Mouse (Mus musculus): ENCODE data around the gene H2afy2. TPM values are rescaled to one million over a fixed set of nuclear protein-coding genes. Genes with fewer than 3 reads are reported as not detected.
A peak's percentile ranks its signal among the peaks of the same experiment; 100 is the strongest.

Gene H2afy2
- total and polyA plus RNA-seq, 2 experiments from 2014 or later = 17.0 to 22.8 TPM

DNA sequence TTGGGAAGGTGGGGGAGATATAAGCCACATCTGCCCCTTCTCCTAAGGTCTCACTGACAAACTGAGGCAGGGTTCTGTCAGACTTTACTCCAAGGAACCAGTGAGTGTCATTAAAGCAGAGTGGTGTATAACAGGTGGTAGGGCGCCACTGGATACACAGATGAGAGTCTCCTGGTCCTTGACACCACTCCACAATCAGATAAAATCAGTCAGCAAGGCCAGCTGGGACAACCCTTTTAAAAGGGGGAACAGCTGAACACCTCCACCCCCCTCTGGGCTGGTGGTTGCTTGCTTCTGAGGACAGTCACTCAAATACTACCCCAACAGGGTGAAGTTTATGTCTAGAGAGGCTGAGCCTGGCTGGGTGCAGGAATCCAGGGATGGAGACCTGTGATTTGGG lies 46.4 kb downstream of the H2afy2 start:
- peaks cover 39% of the 10 kb centered on the region for H3K36me3 ChIP-seq (replicated peaks; ENCODE audit: control insufficient read depth, insufficient read depth, low read length)
- no peak for DNase-seq (ENCODE audit: low spot score)

DNA sequence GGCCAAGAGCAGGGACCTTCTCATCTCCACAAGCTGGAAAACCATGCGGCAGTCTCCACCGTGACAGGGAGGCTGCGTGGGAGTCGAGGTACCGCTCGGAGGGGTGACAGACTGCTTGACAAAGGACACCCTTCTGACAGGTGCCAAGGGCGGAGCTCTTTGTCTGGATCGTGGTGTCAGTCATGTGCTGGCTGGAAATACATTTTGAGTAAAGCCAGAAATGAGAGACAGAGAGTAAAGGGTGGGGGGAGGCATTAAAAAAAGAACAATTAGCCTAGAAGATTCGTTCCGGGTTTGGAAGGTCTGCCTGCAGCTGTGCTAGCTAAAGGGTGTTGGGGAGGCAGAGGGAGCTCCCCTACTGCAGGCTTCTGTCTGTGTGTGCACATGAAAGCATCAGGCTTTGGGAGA lies 47.3 kb downstream of the H2afy2 start:
- no peak for ATAC-seq (ENCODE audit: insufficient read depth, low read depth)
- no peak overlapping the region for H3K4me3 ChIP-seq (ENCODE audit: low read depth, low read length)
- no peak for DNase-seq (ENCODE audit: low spot score)
- TF ChIP-seq EP300 (IDR thresholded peaks at IDR 0.05; ENCODE audit: low read depth) (no peak), CTCF (IDR thresholded peaks at IDR 0.05; ENCODE audit: low read depth) (no peak)
- H3K9ac ChIP-seq (replicated peaks; ENCODE audit: low read depth, low read length) = no peak overlapping the region
- no peaks in the 10 kb centered on the region for H3K9me3 ChIP-seq (replicated peaks; ENCODE audit: control insufficient read depth, low read length)
- no peak overlapping the region for H3K4me2 ChIP-seq (ENCODE audit: low read depth, low read length)
- no peaks in the 10 kb centered on the region for H3K27me3 ChIP-seq (ENCODE audit: control insufficient read depth, insufficient read depth, low read length)
- 59% methylated on average over 10 of the region's 10 CpGs for WGBS
- H3K36me3 ChIP-seq (replicated peaks; ENCODE audit: control insufficient read depth, insufficient read depth, low read length) = peaks cover 35% of the 10 kb centered on the region
- H3K4me1 ChIP-seq (ENCODE audit: control insufficient read depth, insufficient read depth) = no peaks in the 10 kb centered on the region
- H3K27ac ChIP-seq (ENCODE audit: low read depth) = no peak overlapping the region

More for the DNA sequence above, 46.4 kb downstream of the H2afy2 start:
- Histone ChIP-seq H3K4me3 (ENCODE audit: low read depth, low read length) (no peak overlapping the region), H3K4me1 (ENCODE audit: control insufficient read depth, insufficient read depth) (no peaks in the 10 kb centered on the region), H3K27ac (ENCODE audit: low read depth) (no peak overlapping the region), H3K27me3 (ENCODE audit: control insufficient read depth, insufficient read depth, low read length) (no peaks in the 10 kb centered on the region), H3K4me2 (ENCODE audit: low read depth, low read length) (no peak overlapping the region), H3K9me3 (replicated peaks; ENCODE audit: control insufficient read depth, low read length) (no peaks in the 10 kb centered on the region), H3K9ac (replicated peaks; ENCODE audit: low read depth, low read length) (no peak overlapping the region)
- 83% methylated on average over 1 of the region's 1 CpGs for WGBS
- TF ChIP-seq CTCF (IDR thresholded peaks at IDR 0.05; ENCODE audit: low read depth) = no peak
- no peak for ATAC-seq (ENCODE audit: insufficient read depth, low read depth)

- Histone ChIP-seq H3K27me3 (ENCODE audit: control insufficient read depth, insufficient read depth, low read length) (no peaks in the 10 kb centered on the region), H3K4me1 (ENCODE audit: control insufficient read depth, insufficient read depth) (no peaks in the 10 kb centered on the region), H3K27ac (ENCODE audit: low read depth) (no peak overlapping the region), H3K4me2 (ENCODE audit: low read depth, low read length) (no peak overlapping the region), H3K4me3 (ENCODE audit: low read depth, low read length) (no peak overlapping the region), H3K9ac (replicated peaks; ENCODE audit: low read depth, low read length) (no peak overlapping the region), H3K9me3 (replicated peaks; ENCODE audit: control insufficient read depth, low read length) (no peaks in the 10 kb centered on the region), H3K36me3 (replicated peaks; ENCODE audit: control insufficient read depth, insufficient read depth, low read length) (peaks cover 28% of the 10 kb centered on the region)
- peak; percentile 44 for DNase-seq (ENCODE audit: low spot score)
- ATAC-seq (ENCODE audit: insufficient read depth, low read depth) = peak; percentile 53; the same call in 1 of the 2 replicates
- WGBS = 53% methylated on average over 3 of the region's 3 CpGs
- no peak for TF ChIP-seq EP300 (IDR thresholded peaks at IDR 0.05; ENCODE audit: low read depth)
- TF ChIP-seq CTCF (IDR thresholded peaks at IDR 0.05; ENCODE audit: low read depth) = peak; percentile 84
Measured at GRCm38 (mm10) chr10:61734377-61734776, 49.6 kb downstream of the H2afy2 start.

- no peak overlapping the region for H3K4me3 ChIP-seq (ENCODE audit: low read depth, low read length)
Measured at GRCm38 (mm10) chr10:61730171-61730570, 53.8 kb downstream of the H2afy2 start.

GRCm38 (mm10) chr10:61729181-61729580 lies 54.8 kb downstream of the H2afy2 start:
- ATAC-seq (ENCODE audit: insufficient read depth, low read depth) = no peak
- WGBS = 81% methylated on average over 11 of the region's 11 CpGs
- no peak overlapping the region for H3K27ac ChIP-seq (ENCODE audit: low read depth)
- H3K36me3 ChIP-seq (replicated peaks; ENCODE audit: control insufficient read depth, insufficient read depth, low read length) = peaks cover 34% of the 10 kb centered on the region
- H3K4me2 ChIP-seq (ENCODE audit: low read depth, low read length) = no peak overlapping the region
- no peaks in the 10 kb centered on the region for H3K27me3 ChIP-seq (ENCODE audit: control insufficient read depth, insufficient read depth, low read length)
- TF ChIP-seq CTCF (IDR thresholded peaks at IDR 0.05; ENCODE audit: low read depth) = no peak
- TF ChIP-seq EP300 (IDR thresholded peaks at IDR 0.05; ENCODE audit: low read depth) = no peak
- no peaks in the 10 kb centered on the region for H3K9me3 ChIP-seq (replicated peaks; ENCODE audit: control insufficient read depth, low read length)
- no peak overlapping the region for H3K9ac ChIP-seq (replicated peaks; ENCODE audit: low read depth, low read length)
- DNase-seq (ENCODE audit: low spot score) = no peak
- H3K4me3 ChIP-seq (ENCODE audit: low read depth, low read length) = no peak overlapping the region
- H3K4me1 ChIP-seq (ENCODE audit: control insufficient read depth, insufficient read depth) = no peaks in the 10 kb centered on the region

More at GRCm38 (mm10) chr10:61730171-61730570, 53.8 kb downstream of the H2afy2 start:
- Histone ChIP-seq H3K4me1 (ENCODE audit: control insufficient read depth, insufficient read depth) (no peaks in the 10 kb centered on the region), H3K9ac (replicated peaks; ENCODE audit: low read depth, low read length) (no peak overlapping the region), H3K36me3 (replicated peaks; ENCODE audit: control insufficient read depth, insufficient read depth, low read length) (peaks cover 34% of the 10 kb centered on the region), H3K27ac (ENCODE audit: low read depth) (no peak overlapping the region), H3K4me2 (ENCODE audit: low read depth, low read length) (no peak overlapping the region), H3K9me3 (replicated peaks; ENCODE audit: control insufficient read depth, low read length) (no peaks in the 10 kb centered on the region), H3K27me3 (ENCODE audit: control insufficient read depth, insufficient read depth, low read length) (no peaks in the 10 kb centered on the region)
- TF ChIP-seq CTCF (IDR thresholded peaks at IDR 0.05; ENCODE audit: low read depth) = no peak
- no peak for TF ChIP-seq EP300 (IDR thresholded peaks at IDR 0.05; ENCODE audit: low read depth)
- ATAC-seq (ENCODE audit: insufficient read depth, low read depth) = no peak
- no peak for DNase-seq (ENCODE audit: low spot score)
- 95% methylated on average over 6 of the region's 6 CpGs for WGBS

GRCm38 (mm10) chr10:61723271-61723670 lies 60.7 kb downstream of the H2afy2 start:
- 46% methylated on average over 6 of the region's 6 CpGs for WGBS

More at GRCm38 (mm10) chr10:61723271-61723670, 60.7 kb downstream of the H2afy2 start:
- peak overlapping the region; percentile 68 for H3K27ac ChIP-seq (ENCODE audit: low read depth)
- H3K27me3 ChIP-seq (ENCODE audit: control insufficient read depth, insufficient read depth, low read length) = no peaks in the 10 kb centered on the region
- no peak overlapping the region for H3K4me2 ChIP-seq (ENCODE audit: low read depth, low read length)
- peak; percentile 53 for DNase-seq (ENCODE audit: low spot score)
- H3K36me3 ChIP-seq (replicated peaks; ENCODE audit: control insufficient read depth, insufficient read depth, low read length) = peaks cover 15% of the 10 kb centered on the region
- no peak overlapping the region for H3K4me3 ChIP-seq (ENCODE audit: low read depth, low read length)
- no peak overlapping the region for H3K9ac ChIP-seq (replicated peaks; ENCODE audit: low read depth, low read length)
- no peaks in the 10 kb centered on the region; the same call in 1 of the 2 replicates for H3K4me1 ChIP-seq (ENCODE audit: control insufficient read depth, insufficient read depth)
- peak; percentile 82 for ATAC-seq (ENCODE audit: insufficient read depth, low read depth)
- H3K9me3 ChIP-seq (replicated peaks; ENCODE audit: control insufficient read depth, low read length) = no peaks in the 10 kb centered on the region
- no peak for TF ChIP-seq EP300 (IDR thresholded peaks at IDR 0.05; ENCODE audit: low read depth)
- TF ChIP-seq CTCF (IDR thresholded peaks at IDR 0.05; ENCODE audit: low read depth) = no peak
